Mouse (Mus musculus): ENCODE results near the gene Otud3. TPM values are rescaled to one million over a fixed set of nuclear protein-coding genes. Genes with fewer than 3 reads are reported as not detected.
A peak's percentile ranks its signal among the peaks of the same experiment; 100 is the strongest.

Gene Otud3
- total RNA-seq, 2 experiments from 2014 or later: 3.9 to 8.6 TPM

DNA sequence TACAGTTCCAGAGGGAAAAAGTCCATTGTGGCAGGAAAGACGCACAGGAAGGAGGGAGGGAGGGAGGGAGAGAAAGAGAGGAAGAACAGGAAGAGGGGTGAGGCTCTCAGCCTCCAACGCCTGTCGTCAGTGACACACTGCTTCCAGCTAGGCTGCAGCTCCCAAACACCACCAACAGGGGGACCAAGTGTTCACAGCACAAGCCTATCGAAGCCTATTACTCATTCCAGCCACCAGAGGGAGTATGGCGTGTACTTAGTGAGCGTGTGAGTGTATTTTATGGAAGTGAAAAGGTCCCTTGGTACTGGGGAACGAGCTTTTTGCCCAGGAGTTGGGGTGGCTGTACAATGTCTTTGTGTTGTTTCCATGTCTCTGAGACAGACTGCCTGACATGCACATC, 57.3 kb downstream of the Otud3 start:
- peak; percentile 96 for ATAC-seq (replicated peaks; ENCODE audit: poor library complexity)

GRCm38 (mm10) chr4:138855092-138855632, 58.6 kb downstream of the Otud3 start:
- no peak for ATAC-seq (replicated peaks; ENCODE audit: poor library complexity)

DNA sequence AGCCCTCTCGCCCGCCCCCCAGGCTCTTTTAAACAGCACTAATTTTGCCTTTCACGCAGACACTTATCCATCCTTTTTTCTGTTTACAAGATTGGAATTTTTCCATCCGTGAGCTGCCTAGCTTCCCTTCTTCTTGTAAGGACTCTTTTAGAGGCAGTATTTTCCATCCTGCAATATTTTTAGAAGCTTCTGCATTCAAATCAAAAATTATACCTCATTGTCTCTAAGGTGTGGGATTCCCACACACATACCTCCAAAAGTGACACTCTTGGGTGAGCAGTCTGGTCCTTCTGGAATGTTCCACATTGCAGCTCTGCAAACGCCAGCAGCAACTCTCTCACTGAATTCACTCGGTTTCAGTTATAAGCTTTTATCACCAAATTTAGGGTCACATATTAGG, 60.8 kb downstream of the Otud3 start:
- ATAC-seq (replicated peaks; ENCODE audit: poor library complexity): no peak

GRCm38 (mm10) chr4:138851463-138851862, 62.3 kb downstream of the Otud3 start:
- ATAC-seq (replicated peaks; ENCODE audit: poor library complexity): peak; percentile 97

Other genes with a start within 250 kb of the Otud3 start
- gene Pla2g2c, start 189.2 kb downstream of the Otud3 start, total RNA-seq (2015): not detected in 2 replicates
- not detected in 2 replicates for gene Pla2g2c, start 189.2 kb downstream of the Otud3 start, total RNA-seq (2017)
- gene Ubxn10, start 176.8 kb downstream of the Otud3 start, total RNA-seq (2015): not detected in 2 replicates
- not detected in 2 replicates for gene Ubxn10, start 176.8 kb downstream of the Otud3 start, total RNA-seq (2017)
- gene Pla2g2f, start 156.3 kb downstream of the Otud3 start, total RNA-seq (2015): not detected in 2 replicates
- gene Pla2g2f, start 156.3 kb downstream of the Otud3 start, total RNA-seq (2017): not detected in 2 replicates
- gene Pla2g2d, start 138.2 kb downstream of the Otud3 start, total RNA-seq (2015): not detected in 2 replicates
- gene Pla2g2d, start 138.2 kb downstream of the Otud3 start, total RNA-seq (2017): not detected in 2 replicates
- not detected in 2 replicates for gene Pla2g5, start 50.5 kb downstream of the Otud3 start, total RNA-seq (2015)
- not detected in 2 replicates for gene Pla2g5, start 50.5 kb downstream of the Otud3 start, total RNA-seq (2017)
- not detected in 2 replicates for gene Gm13030, start 40.0 kb downstream of the Otud3 start, total RNA-seq (2015)
- not detected in 2 replicates for gene Gm13030, start 40.0 kb downstream of the Otud3 start, total RNA-seq (2017)
- gene Pla2g2e, start 36.0 kb downstream of the Otud3 start, total RNA-seq (2015): not detected in 2 replicates
- not detected in 2 replicates for gene Pla2g2e, start 36.0 kb downstream of the Otud3 start, total RNA-seq (2017)
- not detected in 2 replicates for gene Rnf186, start 53.2 kb upstream of the Otud3 start, total RNA-seq (2015)
- not detected in 2 replicates for gene Rnf186, start 53.2 kb upstream of the Otud3 start, total RNA-seq (2017)
- 8.3 and 9.5 TPM in 2 replicates for gene Tmco4, start 58.9 kb upstream of the Otud3 start, total RNA-seq (2015)
- gene Tmco4, start 58.9 kb upstream of the Otud3 start, total RNA-seq (2017): 19.6 and 26.9 TPM in 2 replicates
- not detected in 2 replicates for gene Htr6, start 161.6 kb upstream of the Otud3 start, total RNA-seq (2015)
- not detected in 2 replicates for gene Htr6, start 161.6 kb upstream of the Otud3 start, total RNA-seq (2017)
- not detected in 2 replicates for gene Nbl1, start 179.0 kb upstream of the Otud3 start, total RNA-seq (2015)
- not detected in 2 replicates for gene Nbl1, start 179.0 kb upstream of the Otud3 start, total RNA-seq (2017)
- 517 and 531 TPM in 2 replicates for gene Minos1, start 217.2 kb upstream of the Otud3 start, total RNA-seq (2015)
- 167 and 172 TPM in 2 replicates for gene Minos1, start 217.2 kb upstream of the Otud3 start, total RNA-seq (2017)